Mouse (Mus musculus) thymus, postnatal 25 days (tissue): ENCODE results near the gene Asic2.

Experiments used
- DNase-seq: peaks from one replicate; pipeline ENCODE4 v3.0.0; 2022

The Asic2 gene

GRCm38 (mm10) chr11:81079237-81079636 lies 889.0 kb downstream of the Asic2 start:
- DNase-seq: no peak

- DNase-seq: no peak
Observed at GRCm38 (mm10) chr11:81071836-81072235, 896.4 kb downstream of the Asic2 start.

DNA sequence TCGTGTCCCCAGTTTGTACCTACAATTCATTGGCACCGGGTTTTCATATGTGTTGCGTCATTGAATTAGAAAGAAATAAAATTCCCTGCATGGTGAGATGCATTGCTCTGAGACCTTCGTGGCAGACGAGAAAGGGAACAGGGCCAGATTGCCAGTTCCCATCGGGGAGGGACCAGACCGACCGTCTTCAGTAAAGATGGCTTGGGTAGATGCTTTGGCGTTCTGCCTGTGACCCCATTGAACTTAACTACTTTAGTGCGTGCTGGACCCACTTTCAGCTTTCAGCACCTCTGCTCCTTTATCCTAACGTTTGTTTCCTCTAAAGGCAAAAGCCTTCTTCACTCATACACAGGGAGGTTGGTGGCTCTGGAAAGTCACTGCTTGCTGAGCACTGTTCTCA lies 902.9 kb downstream of the Asic2 start:
- DNase-seq: no peak

- DNase-seq: no peak
Observed at GRCm38 (mm10) chr11:81064006-81064405, 904.3 kb downstream of the Asic2 start.

DNA sequence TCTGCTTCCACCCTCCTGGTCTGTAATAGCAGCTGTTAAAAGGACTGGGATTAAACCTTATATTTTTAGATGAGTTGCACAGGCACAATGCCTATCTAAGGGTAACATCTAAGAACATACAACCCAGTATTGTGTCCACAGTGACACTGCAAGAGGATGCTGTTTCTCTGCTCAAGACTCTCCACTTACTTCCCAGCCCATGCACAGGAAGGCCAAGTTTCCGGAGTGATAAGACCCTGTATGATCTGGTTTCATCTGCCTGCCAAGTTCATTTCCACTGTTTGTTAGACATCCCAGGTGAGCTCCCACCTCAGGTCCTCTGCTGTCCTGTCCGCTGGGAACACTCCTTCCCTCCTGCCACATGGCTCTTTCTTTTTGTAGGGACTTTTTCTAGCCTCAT lies 908.2 kb downstream of the Asic2 start:
- no peak for DNase-seq

DNA sequence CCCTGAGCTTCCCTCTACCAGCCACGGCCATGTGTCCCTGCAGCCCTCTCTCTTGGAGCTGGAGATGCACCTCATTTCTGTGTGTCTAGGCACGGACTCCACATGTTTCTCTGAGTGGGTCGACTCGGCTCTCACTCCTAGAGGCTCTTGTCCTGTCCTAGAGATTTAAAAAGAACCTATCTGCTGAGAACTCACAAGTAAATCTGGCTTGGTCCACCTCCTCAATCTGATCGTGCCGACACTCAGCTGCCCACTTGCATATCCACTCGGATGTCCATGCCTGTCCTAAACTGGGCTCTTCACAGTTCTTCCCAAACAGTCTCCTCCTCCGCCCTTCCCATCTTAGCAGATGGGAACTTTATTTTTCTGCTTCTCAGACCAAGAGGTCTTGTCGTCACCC lies 908.7 kb downstream of the Asic2 start:
- DNase-seq: no peak

DNA sequence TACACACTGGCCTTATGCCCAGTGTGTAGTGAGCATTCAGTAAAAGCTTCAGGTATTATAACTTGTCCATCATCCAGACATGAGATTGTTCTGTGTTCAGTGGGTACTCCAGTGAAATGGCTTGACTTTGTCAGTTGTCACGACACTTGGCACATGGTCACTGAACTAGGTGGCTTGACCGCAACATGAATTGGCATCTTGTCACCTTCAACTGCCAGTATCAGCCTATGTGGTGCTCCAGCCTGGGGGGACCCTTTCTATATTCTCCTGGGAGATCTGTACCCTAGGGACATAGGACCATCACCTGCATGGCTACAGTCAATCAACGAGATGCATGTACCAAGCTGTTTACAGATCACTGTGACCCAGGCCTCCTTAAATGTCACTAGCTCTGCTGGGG lies 910.8 kb downstream of the Asic2 start:
- no peak for DNase-seq

- DNase-seq: no peak
Observed at GRCm38 (mm10) chr11:81056776-81057175, 911.5 kb downstream of the Asic2 start.

- DNase-seq: no peak
Observed at GRCm38 (mm10) chr11:81055446-81056145, 912.7 kb downstream of the Asic2 start.

GRCm38 (mm10) chr11:81053826-81054225 lies 914.4 kb downstream of the Asic2 start:
- DNase-seq: no peak

DNA sequence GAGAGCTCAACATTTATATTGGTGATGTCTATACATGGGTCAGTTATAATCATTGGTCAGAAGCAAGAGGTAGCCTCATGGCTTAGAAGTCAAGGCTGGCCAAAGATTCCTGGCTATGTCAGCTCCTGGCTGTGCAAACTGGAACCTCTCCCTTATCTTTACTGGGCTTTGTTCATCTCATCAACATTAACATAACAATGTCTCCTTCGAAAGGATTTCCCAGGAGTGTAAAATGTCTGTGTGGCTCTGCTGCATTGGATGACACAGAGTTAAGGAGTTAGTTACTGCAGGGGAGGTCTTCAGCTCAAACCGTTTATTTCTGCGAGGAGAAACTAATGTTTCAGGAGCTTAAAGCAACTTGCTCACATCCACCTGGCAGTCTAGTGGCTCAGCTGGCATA lies 926.6 kb downstream of the Asic2 start:
- no peak for DNase-seq

DNA sequence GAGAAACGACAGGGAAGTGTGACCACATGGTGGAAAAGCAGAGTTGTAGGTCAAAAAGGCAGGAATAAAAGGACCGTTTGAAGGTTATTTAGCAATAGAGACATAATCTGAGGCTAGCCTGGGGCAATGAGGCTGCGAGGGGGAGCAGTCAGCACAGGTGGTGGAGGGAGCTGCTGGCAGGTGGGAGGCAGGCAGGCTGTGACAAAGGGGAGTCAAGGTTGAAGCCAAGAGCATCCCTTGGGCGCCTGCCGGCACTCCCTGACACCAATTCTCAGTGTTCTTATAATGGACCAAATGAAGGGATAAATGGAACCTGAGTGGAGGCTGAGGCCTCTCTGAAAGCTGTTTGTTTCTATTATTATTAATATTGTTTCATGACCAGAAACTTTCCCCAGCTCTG lies 928.3 kb downstream of the Asic2 start:
- no peak for DNase-seq

DNA sequence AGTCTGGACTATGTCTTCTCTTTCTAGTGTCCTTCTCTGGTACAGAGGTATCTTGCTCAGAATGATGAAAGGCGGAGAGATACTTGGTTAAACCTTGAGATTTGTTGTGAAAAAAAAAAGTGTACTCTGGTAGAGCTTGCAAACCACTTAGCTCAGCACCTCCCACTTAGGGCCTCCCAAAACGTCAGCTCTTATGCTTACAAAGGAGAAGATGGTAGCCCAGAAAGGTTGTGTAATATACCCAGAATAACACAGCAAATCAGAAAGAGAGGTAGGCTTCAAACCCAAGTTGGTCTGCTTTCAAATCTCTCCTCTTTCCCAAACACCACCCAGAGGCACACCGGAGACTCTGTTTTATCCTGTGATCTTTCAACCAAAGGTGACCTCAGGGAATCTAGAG lies 936.1 kb downstream of the Asic2 start:
- DNase-seq: no peak

GRCm38 (mm10) chr11:81014776-81015175 lies 953.5 kb downstream of the Asic2 start:
- DNase-seq: no peak

DNA sequence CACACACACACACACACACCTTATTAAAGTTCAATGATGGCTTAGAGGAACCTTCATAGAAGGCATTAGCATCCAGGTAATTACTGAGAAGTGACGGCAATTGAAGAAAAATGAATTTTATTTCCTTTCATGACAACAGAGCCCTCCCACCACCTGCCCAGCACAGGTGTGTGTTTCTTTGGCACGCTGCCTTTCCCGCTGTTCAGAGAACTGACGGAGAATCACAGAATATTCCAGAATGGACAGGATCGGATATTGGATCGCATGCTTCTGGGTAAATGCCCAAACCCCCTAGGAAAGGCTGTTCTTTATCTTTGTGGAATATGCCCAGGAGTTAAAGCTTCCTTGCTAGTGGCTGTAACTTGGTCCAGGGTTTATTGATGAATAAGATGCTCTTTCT lies 954.8 kb downstream of the Asic2 start:
- no peak for DNase-seq

- no peak for DNase-seq
Observed at GRCm38 (mm10) chr11:81010766-81011165, 957.5 kb downstream of the Asic2 start.

GRCm38 (mm10) chr11:81009366-81009765 lies 958.9 kb downstream of the Asic2 start:
- DNase-seq: no peak

- DNase-seq: no peak
Observed at GRCm38 (mm10) chr11:81005831-81006230, 962.4 kb downstream of the Asic2 start.

GRCm38 (mm10) chr11:81002769-81003430 lies 965.4 kb downstream of the Asic2 start:
- DNase-seq: no peak

DNA sequence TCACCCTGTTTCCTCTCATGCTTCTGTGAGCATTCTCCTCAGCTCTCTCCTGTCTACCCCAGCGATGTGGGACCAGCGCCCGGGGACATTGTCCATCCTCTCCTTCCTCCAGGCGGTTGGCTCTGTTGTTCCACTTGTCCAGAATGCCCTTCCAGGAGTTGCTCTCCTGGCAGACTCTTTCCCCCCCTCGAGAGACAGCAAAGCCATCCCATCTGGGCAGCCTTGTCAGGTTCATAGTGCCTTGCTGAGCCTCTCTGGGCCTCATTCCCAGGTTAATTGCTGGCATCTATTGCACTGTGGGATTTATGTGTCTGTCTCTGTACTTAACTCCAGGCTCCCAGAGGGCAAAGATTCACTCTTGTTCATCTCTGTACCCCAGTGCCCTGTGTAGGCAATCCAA lies 972.6 kb downstream of the Asic2 start:
- DNase-seq: no peak

GRCm38 (mm10) chr11:80983530-80983929 lies 984.7 kb downstream of the Asic2 start:
- DNase-seq: no peak

DNA sequence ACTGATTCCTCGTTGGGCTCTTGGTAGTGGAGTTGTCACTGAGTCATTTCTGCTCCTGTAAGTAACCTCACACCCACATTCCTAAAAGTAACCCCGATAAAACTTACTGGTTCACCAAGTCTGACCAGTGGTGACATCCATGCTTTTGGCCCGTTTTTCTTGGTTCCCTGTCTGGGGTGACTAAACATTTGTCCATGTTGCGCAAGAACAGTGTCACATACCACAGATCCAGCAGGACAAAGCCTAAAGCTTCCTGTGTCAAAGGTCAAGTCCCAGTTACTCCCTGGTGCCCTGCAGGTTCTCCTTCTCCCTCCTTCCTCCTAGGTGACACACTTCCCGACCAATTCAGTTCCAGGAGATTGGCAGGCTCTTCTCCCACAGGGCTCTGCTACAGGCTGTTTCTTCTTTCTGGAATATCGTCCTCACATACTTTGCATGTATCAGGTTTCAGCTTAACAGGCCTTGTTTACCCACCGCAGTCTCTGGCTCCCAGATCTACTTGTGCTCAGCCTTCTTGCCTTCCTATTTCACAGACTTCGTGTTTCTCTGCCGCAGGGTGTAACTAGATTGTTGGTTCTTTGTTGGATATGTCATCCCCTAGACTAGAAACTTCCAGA lies 991.9 kb downstream of the Asic2 start:
- DNase-seq: no peak

DNA sequence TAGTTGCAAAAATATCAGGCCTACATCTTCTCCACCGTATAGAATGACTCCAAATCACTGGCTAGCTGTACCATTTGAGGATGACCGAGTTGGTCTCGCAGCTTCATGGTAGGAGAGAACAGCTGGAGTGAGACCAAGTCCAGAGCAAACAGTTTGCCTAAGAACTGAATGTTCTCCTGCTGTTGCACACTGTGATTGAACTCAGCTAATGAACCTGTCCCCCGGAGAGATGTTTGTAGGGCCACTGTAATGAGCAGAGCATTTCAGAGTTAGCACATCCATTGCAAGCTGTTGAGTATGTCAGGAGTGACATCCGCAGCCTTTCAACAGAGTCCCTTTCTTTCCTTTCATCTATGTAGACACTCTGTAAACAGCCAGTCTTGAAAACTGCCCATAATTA lies 993.6 kb downstream of the Asic2 start:
- no peak for DNase-seq

DNA sequence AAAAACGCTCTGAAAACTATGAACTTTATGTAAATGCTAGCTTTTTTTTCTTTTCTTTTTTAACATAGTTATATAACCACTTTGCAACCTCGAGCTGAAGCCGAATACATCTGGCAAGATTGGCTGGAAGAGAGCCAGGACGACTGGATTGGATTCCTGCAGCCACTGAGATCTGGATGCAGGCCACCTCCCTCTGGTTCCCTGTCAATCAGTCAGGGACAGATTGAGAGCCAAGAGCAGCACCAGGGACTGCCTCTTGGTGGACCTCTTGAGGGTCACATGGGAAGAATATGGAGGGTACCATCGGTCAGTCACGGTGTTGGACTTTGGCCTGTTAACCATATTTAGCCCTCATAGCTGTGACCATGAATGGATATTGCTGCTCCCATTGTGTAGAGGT lies 994.3 kb downstream of the Asic2 start:
- no peak for DNase-seq
